Mouse (Mus musculus) C2C12 (cell line): ENCODE results near the gene Aspdh.

Experiments
- CTCF ChIP-seq: IDR thresholded peaks from one replicate; pipeline ENCODE4 v1.5.1; 2011; ENCODE audit not compliant: control insufficient read depth, insufficient read depth, insufficient read length
- FOSL1 ChIP-seq: IDR thresholded peaks from one replicate; pipeline ENCODE4 v1.8.0; 2011; ENCODE audit warnings: mild to moderate bottlenecking, low read length; ENCODE audit not compliant: poor library complexity, insufficient read depth, severe bottlenecking
- MAX ChIP-seq: IDR thresholded peaks from one replicate; pipeline ENCODE4 v1.6.1; 2011; ENCODE audit warnings: mild to moderate bottlenecking, control low read depth
- MYOG ChIP-seq: IDR thresholded peaks from one replicate; pipeline ENCODE4 v1.6.1; 2011; ENCODE audit not compliant: control insufficient read depth, insufficient read length; ENCODE audit errors: extremely low read depth

DNA sequence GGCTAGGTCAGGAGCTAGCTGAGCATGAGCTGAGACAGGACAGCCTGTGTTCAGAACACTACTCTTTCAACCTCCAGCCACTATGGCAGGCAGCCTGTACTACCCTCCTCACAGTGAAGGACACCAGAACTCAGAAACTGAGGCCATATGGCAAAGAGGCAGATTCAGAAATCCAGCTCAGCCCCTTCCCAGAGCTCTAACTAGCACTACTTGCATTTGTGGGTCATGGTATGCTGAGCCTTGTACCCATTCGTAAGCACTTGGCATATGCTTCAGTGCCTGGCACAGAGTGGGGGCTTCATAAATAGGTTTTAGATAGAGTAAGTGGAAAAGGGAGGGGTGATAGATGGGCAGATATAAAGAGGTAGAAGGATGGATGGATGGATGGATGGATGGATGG lies 24.7 kb upstream of the Aspdh start:
- no peak for TF ChIP-seq CTCF
- TF ChIP-seq MAX, result no peak
- TF ChIP-seq MYOG, result no peak
- no peak for TF ChIP-seq FOSL1
